Mouse (Mus musculus) forelimb bud, embryonic 11.5 days (tissue): ENCODE measurements at regions not wholly inside any gene's neighbourhood (a gene's known extent, or its start where the extent isn't known, plus 50 kb on each side); places are given as distances from the start of the nearest gene placed in this dataset.
A peak's percentile ranks its signal among the peaks of the same experiment; 100 is the strongest.

Experiments
- DNase-seq: peaks from one replicate; pipeline ENCODE4 v3.0.0-alpha.2; 2012; ENCODE audit warnings: low read depth, low spot score

- no peak for DNase-seq
Observed at GRCm38 (mm10) chr6:94816161-94816560, 116.2 kb upstream of the Lrig1 start.

- DNase-seq, result no peak
Observed at GRCm38 (mm10) chr6:94814711-94815110, 114.8 kb upstream of the Lrig1 start.

DNA sequence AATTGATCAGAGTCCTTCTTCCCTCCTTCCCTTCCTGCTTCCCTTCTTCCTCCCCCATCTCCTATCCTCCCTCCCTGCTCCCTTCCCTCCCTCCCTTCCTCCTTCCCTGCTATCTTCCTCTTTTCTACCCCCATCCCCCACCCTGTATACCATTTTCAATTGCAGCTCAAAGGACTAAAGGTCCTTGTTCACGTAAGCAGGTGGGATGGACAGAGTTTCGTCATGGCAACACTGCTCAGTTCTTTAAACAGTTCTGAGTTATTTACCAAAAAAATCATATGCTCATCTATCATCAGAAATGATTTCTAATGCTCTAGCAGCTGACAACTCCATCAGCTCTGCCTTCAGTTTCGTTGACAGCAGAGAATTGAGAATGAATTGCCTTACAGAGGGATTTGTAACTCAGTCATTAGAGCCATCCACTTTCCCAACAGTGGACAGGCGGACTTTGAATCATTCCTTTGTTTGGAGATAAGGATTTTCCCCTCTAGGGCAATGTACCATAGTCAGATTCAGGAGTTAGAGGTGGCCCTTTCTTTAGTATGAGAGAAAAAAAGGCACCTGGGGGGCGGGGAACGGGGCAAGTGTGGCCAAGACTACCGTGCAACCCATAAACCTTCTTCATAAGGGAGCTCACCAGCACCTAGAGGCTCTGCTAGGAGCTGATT is 113.7 kb upstream of the Lrig1 start:
- no peak for DNase-seq

DNA sequence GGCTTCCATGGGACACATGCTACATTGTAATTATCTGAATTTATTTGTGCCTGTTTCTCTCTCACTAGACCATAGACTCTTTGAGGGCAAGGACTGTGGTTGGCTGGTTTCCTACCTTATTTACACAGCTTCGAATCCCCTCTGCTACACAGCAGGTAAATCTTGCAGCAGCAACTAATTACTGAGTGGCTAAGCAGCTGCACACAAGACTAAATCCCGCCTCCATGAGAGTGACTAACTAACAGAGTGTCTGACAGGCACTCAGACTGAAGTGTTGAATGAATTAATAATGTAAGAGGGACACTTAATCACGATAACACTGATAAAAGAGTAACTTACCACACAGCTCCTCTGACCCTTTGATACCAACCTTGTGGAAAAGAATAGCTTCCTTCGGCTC is 111.9 kb upstream of the Lrig1 start:
- no peak for DNase-seq

- no peak for DNase-seq
Observed at GRCm38 (mm10) chr6:94807216-94807615, 107.3 kb upstream of the Lrig1 start.

- DNase-seq, result peak; percentile 69
Observed at GRCm38 (mm10) chr6:94806481-94807160, 106.7 kb upstream of the Lrig1 start.

DNA sequence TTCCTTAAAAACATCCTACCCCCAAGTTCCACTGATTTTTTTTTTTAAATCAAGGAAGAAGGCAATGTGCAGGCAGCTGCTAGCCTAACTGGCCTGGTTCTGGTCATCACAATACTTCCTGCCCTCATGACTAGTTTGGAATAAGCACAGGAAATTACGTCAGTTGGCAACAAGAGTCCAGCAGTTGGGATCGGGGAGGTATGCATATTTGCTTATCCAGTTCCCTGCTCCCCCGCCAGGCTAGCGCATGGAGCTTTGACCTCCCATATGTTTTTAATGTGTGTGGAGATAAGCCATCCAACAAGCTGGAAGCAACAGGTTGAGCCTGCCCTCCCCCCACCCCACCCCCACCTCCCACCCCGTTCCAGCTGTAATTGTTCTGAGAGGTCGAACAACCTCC is 105.7 kb upstream of the Lrig1 start:
- peak; percentile 35 for DNase-seq

DNA sequence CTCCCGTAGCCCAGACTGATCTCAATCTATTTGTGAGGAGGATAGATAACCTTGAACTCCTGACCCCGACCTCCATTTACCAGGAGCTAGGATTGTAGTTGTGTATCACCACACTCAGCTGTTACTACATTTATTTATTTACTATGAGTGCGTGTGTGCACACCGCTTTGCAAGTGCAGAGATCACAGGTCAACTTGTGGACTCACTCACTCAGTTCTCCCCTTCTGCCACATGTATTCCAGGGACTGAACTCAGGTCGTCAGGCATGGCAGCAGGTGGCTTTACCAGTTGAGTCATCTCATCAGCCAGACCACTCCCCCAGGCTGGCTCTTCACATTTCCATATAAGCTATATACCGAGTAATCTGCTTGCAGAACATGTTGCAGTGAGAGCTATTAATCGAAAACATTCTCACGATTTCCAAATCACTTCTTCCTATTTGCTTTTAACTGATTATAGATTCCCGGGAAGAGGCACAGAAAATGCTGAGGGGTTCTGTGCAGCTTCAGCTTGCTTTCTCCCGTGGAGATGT is 104.4 kb upstream of the Lrig1 start:
- DNase-seq, result no peak

- DNase-seq, result no peak
Observed at GRCm38 (mm10) chr6:94801039-94801438, 101.1 kb upstream of the Lrig1 start.

DNA sequence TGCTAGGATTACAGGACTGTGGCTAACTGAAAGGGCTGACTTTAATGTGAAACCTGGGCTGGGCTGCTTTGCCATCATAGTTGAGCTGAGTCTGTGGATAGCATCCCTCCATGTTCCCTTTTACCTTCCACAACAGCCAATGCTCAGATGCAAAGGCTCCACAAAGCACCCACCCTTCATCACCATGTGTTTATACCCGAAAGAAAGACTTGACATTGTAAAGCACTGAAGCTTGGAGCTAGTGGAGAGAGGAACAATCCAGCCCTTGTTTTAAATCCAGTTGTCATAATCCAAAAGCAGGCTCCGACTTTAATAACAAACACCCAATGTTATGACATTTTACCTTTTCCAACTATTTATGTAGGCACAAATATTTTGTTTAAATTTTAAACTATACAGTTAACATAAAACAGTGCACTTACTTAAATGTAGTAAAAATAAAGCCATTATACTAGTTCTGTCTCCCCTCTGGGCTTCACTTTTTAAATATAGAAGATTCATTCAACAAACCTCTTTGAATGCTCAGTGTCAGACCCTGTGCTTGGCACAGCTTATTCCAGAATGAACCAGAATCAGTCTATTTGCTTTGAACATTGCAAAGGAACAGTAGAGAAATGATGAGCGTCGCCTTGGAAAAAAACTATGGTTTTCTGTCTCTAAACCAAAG is 98.7 kb upstream of the Lrig1 start:
- no peak for DNase-seq

- no peak for DNase-seq
Observed at GRCm38 (mm10) chr6:94795442-94795841, 95.5 kb upstream of the Lrig1 start.

DNA sequence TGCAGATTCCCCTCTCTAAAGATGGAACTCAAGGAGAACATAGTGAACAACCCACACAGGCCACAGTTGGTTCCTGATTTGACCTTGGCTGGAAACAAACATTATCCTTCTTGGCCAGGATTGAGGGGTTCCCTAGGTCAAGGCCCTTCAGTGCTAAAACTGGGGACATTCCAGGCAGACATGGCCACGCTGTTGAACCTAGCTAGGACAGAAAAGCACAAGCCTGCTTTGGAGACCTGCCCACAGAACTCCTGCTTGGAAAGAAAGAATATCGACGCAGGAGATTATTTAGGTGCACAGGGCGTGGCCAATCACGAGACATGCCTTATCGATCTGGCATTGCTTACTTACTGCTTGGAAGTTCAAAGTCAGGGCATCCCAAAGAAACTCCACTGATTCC is 93.6 kb upstream of the Lrig1 start:
- DNase-seq, result no peak

DNA sequence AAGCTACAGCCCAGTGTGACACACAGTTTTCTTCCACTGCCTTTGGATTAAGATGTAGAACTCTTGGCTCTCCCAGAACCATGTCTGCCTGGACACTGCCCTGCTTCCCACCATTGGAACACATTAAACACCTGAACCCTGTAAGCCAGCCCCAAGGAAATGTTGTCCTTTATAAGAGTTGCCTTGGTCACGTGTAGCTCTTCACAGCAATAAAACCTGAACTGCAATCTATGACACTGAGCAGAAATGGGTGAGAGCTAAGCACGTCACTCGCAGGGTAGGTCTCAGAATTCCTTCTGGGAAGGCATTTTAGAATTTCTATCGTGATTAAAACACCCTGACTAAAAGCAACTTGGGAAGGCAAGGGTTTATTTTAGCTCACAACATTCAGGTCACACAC is 92.4 kb upstream of the Lrig1 start:
- no peak for DNase-seq

GRCm38 (mm10) chr6:94789308-94789763 is 89.4 kb upstream of the Lrig1 start:
- no peak for DNase-seq

DNA sequence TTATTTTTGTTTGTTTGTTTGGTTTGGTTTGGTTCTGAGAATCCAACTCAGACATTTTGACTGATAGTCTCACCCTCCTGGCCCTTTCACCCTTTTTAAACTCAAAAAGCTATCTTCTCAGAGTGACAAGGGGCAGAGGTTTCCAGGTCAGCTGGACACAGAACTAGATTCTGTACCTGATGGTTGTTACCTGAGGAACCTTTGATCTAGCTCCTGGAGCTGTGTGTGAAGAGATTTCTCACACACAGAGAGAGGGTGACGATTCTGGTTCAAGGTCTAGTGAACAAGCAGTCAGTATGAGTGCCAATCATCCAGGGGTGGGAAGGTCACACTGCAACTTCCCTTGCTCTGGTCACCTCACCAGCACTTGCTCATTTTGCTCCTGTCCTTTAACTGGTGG is 83.5 kb upstream of the Lrig1 start:
- DNase-seq, result no peak

- no peak for DNase-seq
Observed at GRCm38 (mm10) chr6:94780621-94781020, 80.7 kb upstream of the Lrig1 start.

DNA sequence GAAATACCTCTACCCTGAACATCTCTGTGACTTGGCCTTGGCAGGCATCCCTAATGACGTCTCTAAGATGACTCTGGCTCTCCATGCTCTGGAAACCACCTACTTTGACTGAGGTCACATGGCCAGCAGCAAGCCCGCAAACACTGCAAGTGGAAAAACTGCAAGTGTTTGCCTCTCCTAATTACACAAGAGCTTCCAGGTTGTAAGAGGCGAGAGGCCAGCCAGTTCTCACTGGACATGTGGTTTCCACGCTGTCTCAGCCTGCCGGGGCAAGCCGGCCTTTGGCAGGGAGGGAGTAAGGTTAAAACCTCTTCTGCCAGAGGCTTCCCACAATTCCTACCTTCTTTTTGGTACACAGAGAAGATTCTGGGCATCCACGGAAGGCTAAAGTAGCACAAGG is 79.9 kb upstream of the Lrig1 start:
- DNase-seq, result no peak

GRCm38 (mm10) chr6:94779213-94779612 is 79.3 kb upstream of the Lrig1 start:
- no peak for DNase-seq

- DNase-seq, result no peak
Observed at GRCm38 (mm10) chr6:94778797-94779196, 78.8 kb upstream of the Lrig1 start.

- DNase-seq, result no peak
Observed at GRCm38 (mm10) chr6:94776585-94776984, 76.6 kb upstream of the Lrig1 start.

GRCm38 (mm10) chr6:94774871-94775270 is 74.9 kb upstream of the Lrig1 start:
- no peak for DNase-seq

DNA sequence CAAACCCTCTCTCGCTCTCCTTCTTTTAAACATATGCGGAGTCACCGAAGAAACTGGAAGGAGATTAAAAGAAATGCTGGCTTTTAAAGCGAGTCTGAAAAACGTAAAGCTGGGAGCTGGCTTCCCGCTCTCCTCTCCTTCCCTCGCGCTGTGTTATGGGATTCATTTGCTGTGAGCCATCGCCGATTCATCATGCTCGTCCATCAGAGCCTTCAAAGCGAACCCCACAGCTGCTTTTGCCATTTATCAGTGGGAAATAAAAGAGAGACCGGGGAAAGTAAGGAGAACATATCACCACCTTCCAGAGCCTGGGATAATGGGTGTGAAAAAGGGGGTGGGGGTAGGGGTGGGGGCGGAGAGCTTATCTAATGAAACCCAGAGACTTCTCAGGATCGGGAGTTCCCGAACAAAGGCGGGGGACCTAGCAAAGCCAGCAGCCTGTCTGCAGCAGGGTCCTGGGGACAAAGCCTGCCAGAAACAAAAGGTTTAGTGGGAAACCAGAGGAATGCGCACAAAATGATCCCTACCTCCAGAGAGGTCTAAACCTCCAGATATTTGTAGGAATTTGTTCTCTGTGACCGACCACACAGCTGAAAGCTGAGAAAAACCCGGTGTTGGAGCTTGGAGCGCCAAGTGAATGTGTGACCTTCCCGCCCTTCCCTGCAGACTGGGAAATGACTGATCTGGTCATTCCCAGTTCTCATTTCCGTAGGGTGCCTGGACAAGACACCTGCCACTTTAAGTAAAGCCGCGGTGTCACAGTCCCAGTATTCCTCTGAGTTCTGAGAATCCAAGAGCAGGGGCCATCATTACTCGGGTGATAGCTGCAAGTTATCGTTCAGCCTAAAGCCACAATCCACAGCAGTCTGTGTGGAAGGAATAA is 73.9 kb upstream of the Lrig1 start:
- peak; percentile 74 for DNase-seq
